Mouse (Mus musculus): ENCODE data around the gene Irf2.

The Irf2 gene

DNA sequence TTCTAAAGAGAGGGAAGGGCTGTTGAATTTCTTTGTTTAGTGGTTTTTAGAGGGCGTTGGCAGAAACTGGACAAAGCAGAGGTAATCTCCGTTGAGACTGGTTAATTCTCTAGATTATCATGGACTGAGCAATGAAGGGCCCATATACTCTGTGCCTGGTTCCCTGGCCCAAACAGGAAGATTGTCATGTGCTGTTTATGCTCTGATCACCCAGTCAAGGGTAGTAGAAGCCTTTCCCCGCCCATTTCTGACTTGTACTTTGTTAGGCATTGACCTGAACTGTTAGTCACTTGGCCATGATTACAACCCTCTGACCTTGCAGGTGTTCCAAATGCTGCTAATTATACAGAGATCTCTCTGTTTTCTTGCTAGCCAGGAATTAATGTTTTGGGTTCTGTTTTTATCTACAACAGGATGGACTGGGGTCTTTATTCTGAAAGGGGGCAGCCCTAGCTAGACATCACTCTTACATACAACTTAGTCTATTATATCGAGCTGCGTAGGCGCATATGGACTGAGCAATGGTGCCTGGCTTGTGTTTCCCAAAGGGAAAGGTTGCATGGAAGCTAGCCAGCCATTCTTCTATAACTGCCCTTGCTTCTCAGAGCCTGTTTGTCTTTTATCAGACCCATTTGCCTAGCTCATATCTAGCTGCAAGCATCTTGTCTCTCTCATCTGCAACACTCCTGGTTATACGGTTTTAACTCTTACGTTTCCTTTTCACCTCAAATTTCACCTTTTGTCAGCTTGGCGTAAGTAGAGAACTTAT is 143.9 kb downstream of the Irf2 start:
- no peak for DNase-seq

DNA sequence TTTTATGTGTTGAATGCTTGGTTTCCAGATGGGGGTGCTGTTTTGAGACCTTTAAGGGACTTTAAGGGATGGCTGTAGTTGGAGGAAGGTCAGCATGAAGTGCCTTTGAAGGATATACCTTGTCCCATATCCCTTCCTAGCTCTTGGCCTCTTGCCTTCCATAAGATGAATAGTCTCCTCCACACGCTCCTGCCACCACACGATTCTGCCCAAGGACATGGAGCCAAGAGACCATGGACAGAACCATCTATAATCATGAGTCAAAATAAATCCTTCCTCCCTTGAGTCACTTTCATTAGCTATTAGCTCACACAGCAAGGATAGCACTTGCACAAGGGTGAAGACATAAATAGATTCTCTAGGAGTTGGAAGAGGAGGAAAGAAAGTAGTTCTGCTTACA is 146.3 kb downstream of the Irf2 start:
- DNase-seq = no peak

DNA sequence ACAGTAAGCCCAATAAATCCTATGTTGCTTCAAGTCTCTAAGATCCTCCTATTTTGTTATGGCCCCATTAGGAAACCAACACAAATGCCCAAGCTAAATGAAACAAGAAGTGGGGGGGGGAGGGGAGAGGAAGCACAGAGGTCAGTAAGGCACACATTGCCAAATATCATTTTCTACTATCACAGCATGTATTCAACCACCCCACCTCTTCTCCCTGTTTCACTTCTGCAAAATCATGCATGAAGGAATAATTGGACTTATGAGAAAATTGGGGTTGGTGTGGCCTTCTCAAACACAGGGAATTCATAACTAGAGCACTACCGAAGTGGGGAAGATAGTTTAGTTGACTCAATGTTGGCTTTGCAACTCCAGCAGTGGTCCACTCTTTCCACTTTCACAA is 146.7 kb downstream of the Irf2 start:
- DNase-seq = no peak

DNA sequence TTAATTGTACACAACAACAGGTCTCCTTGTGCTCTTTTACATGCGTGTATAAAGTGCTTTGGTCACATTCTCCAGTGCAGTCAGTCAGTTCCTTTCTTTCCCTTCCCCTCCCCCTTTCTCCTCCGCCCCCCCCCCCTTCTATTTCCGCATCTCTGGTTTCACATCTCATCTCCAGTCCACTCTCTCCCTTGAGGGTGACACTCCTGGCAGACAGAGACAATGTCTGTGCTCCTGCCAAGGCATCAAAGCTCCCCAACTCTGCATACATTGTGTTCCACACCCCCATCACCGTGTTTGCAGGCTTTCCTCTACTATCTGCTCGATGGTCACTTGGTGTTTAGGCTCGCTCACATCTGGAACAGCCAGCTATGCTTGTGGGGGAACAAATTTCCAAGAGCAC is 147.9 kb downstream of the Irf2 start:
- no peak for DNase-seq

DNA sequence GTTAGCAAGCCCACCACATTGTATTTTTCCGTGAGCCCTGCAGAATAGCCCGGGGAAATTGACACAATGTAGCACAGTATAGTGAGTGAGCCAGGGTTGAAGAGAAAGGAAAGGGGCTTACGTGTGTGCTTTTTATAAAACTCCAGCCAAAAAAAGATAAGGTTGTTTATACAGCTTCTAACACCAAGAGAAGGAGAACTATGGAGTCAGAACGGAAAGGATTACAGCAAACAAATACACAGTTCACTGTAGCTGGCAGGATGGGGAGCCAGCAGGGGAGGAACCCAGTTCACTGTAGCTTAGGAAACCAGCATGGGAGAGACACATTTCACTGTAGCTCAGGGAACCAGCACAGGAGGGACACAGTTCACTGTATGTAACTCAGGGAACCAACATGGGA is 149.0 kb downstream of the Irf2 start:
- no peak for DNase-seq

DNA sequence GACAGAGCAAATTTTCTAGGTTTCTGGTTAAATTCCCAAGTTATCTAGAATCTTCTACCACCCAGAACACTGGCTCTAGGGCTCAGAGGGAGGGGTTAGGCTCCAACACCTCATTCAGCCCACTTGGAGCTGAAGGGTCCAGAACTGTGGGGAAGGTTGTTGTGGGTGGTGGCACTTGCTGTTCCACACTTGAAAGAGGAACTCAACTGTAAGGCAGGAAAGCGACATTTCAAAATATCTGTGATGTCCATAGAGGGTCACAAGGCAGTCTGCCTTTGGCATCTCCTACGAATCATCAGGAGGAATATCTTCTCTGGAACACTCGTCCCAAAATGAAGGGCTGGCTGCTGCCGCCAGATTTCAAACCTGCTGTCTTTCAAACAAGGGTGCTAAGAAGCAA is 150.7 kb downstream of the Irf2 start:
- no peak for DNase-seq

DNA sequence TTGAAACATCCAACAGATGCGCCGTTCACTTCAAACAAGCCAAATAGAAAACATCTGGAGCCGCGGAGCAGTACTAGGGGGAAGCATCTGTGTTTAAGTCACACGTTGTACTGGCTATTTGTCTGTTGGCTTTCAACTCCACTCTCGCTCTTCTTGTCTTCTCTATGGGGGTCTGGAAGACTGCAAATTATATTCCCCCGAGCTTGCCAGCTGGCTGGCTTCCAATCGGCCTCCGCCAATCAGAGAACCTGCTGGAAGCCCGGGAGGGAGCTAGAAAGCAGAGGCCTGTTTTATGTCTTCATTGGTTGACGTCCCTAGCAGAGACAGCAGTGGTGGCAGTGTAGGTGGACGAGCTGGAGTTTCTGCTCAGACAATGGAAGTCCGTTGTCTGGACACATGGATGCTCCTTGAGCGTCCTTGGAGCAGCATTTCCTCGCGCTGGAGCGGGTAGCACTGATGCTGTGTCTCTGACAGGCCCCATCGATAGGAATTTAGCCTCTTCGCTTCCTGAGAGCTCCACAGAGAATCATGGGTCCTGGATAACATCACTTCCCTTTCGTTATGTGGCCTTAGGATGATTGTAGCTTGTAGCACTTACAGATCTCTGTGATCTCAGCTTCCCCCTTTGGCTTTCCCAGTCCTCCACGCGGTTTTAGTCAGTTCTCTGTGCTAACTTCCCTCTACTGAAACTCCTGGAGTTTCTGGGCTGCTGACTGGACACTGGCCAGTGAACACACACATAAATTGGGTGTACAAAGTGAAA is 153.2 kb downstream of the Irf2 start:
- peak; percentile 66 for DNase-seq

DNA sequence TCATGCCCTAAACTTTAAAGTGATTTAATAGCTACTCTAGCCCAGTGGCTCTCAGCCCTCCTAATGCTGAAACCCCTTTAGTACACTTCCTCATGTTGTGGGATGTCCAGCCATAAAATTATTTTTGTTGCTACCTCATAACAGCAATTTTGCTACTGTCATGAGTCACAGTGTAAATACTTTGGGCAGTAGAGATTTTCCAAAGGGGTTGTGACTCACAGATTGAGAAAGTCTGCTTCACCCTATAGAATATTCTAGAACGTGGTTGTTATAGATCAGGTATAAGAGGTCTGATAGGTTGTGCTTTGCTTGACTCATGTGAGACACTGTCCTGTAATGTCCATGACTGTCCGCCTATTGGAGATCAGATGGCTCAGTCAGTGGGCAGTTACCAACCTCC is 154.9 kb downstream of the Irf2 start:
- DNase-seq = no peak

DNA sequence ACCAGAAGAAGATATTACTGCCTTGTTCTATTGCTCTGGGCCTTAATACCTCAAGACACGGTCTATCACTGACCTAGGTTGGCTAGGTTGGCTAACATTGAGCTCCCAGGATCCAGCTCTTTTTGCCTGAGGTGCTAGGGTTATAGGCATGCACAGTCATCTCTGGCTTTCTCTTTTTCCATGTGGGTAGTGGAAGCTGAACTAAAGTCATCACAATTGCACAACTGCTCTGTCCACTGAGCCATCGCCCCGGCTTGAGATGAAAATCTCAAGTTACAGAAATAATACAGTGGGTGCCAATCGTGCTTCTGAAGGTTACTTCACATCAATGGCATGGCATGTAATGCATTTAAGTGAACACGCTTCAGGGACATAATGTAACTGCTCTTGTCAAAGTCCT is 156.5 kb downstream of the Irf2 start:
- DNase-seq = no peak

DNA sequence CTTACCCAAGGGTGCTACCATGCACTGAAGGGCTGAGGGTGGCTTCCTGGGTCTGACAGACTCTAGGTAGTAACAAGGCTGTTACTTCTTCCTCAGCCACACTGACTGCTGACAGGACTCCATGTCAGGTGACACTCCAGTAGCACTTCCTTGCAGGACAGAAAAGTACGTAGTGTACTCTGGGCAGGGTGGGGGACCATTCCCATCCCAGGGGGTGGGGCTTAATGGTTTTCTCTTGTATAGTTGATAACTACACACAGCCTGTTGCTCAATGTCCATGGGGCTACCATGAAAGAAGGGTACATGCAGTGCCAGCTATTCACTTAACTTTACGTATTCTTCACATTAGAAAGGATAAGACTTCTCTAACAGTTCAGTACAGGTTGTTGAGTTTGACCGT is 157.2 kb downstream of the Irf2 start:
- no peak for DNase-seq
